Comparison of ENCODE assay signal across 15 mouse cellular contexts in the genomic region with DNA sequence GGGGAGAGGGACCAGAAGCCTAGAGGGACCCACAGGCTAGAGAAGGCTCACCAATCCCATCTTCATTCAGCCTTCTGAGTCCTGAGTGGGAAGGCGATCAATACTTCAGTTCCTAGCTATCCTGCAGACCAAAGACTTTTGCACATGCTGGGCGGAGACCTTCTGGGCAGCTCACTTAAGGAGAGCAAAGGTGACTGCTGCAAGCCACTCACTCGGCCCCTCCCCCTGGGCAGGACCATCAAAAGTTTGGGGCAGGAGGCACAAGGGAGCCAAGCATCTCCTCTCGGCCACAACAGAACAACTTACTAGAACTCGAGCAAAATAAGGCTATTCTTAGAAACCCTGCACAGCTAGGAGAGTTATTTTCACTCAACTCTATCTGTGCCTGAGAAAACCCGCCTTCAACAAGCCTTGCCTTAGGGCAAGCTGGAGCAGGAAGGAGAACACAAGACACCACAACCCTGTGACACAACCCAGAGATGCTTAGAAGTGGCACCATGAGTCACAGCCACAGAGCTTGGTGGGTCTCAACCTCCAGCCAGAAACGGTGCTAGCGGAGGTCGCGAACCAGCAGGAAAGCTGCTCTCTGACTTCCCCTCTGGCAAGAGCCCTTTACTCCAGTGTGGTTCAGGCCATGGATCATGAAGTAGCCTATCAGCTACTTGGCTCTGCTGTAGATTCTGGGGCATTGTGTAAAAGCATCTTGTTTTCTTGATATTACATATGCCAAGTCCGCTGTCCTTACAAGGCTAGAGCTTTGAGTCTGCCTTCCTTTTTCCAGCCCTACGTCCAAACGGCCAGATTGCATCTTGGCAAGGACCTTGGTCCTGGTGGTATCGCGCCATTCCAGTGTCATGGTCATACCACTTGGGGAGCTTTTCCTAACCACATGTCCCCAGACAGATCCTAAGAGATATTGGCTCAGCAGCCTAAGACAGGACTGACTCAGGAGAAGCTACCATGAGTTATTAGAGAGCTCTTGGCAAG.
DNase-seq lines count a peak whose midpoint lies in the region; ATAC-seq lines count a peak whose summit lies in the region.
"Had no signal": no experiment of that assay in that cellular context is flagged by ENCODE, and none has a peak within 500 bp of the region (broad histone marks: within the 10 kb centered on the region; RNA-seq: fewer than 3 reads in every experiment).

No protein-coding gene starts in this region.

- peak; percentile 37 for DNase-seq in kidney, adult 11 months
- DNase-seq in 3T3-L1 (ENCODE audit: low read depth, low spot score) (peak; percentile 82), adipocyte (ENCODE audit: low spot score) (peak; percentile 97)
- DNase-seq in urinary bladder, adult 2 months (ENCODE audit: low spot score), result no peak
- DNase-seq in right cerebral cortex, postnatal 4 days, result no peak
- DNase-seq: gastrocnemius, postnatal 25 days; right cerebral cortex, postnatal 14 days; thymus, postnatal 4 days had no signal

- H3K4me1 ChIP-seq in kidney, embryonic 15.5 days, result no peaks in the 10 kb centered on the region
- 0 out of 2 replicates have a peak, but pooled peaks cover 2% of the 10 kb centered on the region for H3K4me1 ChIP-seq in intestine, embryonic 16.5 days (ENCODE audit: control insufficient read depth, insufficient read depth, low read length)
- H3K4me1 ChIP-seq: neural tube, embryonic 12.5 days; stomach, embryonic 15.5 days had no signal

- 0 out of 2 replicates have a peak, but pooled peaks cover 2% of the 10 kb centered on the region for H3K36me3 ChIP-seq in kidney, embryonic 15.5 days
- no peaks in the 10 kb centered on the region for H3K36me3 ChIP-seq in intestine, embryonic 16.5 days (ENCODE audit: control insufficient read depth, insufficient read depth, low read length)
- H3K36me3 ChIP-seq: midbrain, embryonic 12.5 days; stomach, embryonic 15.5 days had no signal

- H3K4me2 ChIP-seq in kidney, embryonic 15.5 days, result no peak overlapping the region
- no peak overlapping the region for H3K4me2 ChIP-seq in intestine, embryonic 16.5 days (ENCODE audit: low read depth, low read length)
- H3K4me2 ChIP-seq: forebrain, embryonic 13.5 days; midbrain, embryonic 12.5 days; neural tube, embryonic 12.5 days; stomach, embryonic 15.5 days had no signal

- no peaks in the 10 kb centered on the region for H3K9me3 ChIP-seq in kidney, embryonic 15.5 days (replicated peaks)
- no peaks in the 10 kb centered on the region for H3K9me3 ChIP-seq in intestine, embryonic 16.5 days (ENCODE audit: control insufficient read depth, low read length)
- H3K9me3 ChIP-seq: forebrain, embryonic 13.5 days; midbrain, embryonic 12.5 days; neural tube, embryonic 12.5 days; stomach, embryonic 15.5 days had no signal

- no peaks in the 10 kb centered on the region for H3K27me3 ChIP-seq in kidney, embryonic 15.5 days
- no peaks in the 10 kb centered on the region for H3K27me3 ChIP-seq in intestine, embryonic 16.5 days (replicated peaks; ENCODE audit: control insufficient read depth, insufficient read depth, low read length)
- H3K27me3 ChIP-seq: forebrain, embryonic 13.5 days; neural tube, embryonic 12.5 days; stomach, embryonic 15.5 days had no signal

- ATAC-seq in kidney, embryonic 15.5 days (replicated peaks; ENCODE audit: low FRiP score), result no peak
- peak; percentile 47; the same call in 1 of the 2 replicates for ATAC-seq in intestine, embryonic 16.5 days
- ATAC-seq: forebrain, embryonic 13.5 days; hindbrain, embryonic 16.5 days had no signal

- H3K27ac ChIP-seq in kidney, embryonic 15.5 days, result no peak overlapping the region
- H3K27ac ChIP-seq in intestine, embryonic 16.5 days (ENCODE audit: low read length), result no peak overlapping the region
- H3K27ac ChIP-seq: forebrain, embryonic 13.5 days; midbrain, embryonic 12.5 days; neural tube, embryonic 12.5 days; stomach, embryonic 15.5 days had no signal

- H3K9ac ChIP-seq in kidney, embryonic 15.5 days, result no peak overlapping the region
- H3K9ac ChIP-seq in intestine, embryonic 16.5 days (ENCODE audit: low read depth, low read length), result no peak overlapping the region
- H3K9ac ChIP-seq: forebrain, embryonic 13.5 days; midbrain, embryonic 12.5 days; neural tube, embryonic 12.5 days; stomach, embryonic 15.5 days had no signal

- no peak overlapping the region for H3K4me3 ChIP-seq in kidney, embryonic 15.5 days (replicated peaks)
- no peak overlapping the region for H3K4me3 ChIP-seq in intestine, embryonic 16.5 days (ENCODE audit: low read length)
- H3K4me3 ChIP-seq: forebrain, embryonic 13.5 days; midbrain, embryonic 12.5 days; neural tube, embryonic 12.5 days; stomach, embryonic 15.5 days had no signal

- 83% methylated on average over 15 of the region's 15 CpGs for WGBS in kidney, embryonic 15.5 days
- 81% methylated on average over 15 of the region's 15 CpGs for WGBS in intestine, embryonic 16.5 days

Comparison
In these comparisons a context has a peak if more than half of its experiments do, and no peak if none do; other contexts are left out.
1. DNase-seq: peak in kidney, adult 11 months (single experiment), 3T3-L1 (single experiment) and adipocyte (single experiment); none in urinary bladder, adult 2 months (single experiment) and right cerebral cortex, postnatal 4 days (single experiment).